Mouse (Mus musculus) kidney, adult 2 months (tissue): ENCODE measurements around the gene Washc1. TPM values are rescaled to one million over a fixed set of nuclear protein-coding genes. Genes with fewer than 3 reads are reported as not detected.

Experiments used
- DNase-seq: peaks from one replicate; pipeline ENCODE4 v3.0.0; 2021
- H3K27ac ChIP-seq: fragments of 200-500 bp; 2 replicates; pipeline ENCODE4 v1.5.1; 2012; ENCODE audit warnings: low read depth, low read length, control low read depth, inconsistent platforms; ENCODE audit not compliant: insufficient read depth
- H3K27me3 ChIP-seq: fragments of 200-500 bp; replicated peaks from 2 replicates; pipeline ENCODE4 v1.6.1; 2012; ENCODE audit warnings: mild to moderate bottlenecking, moderate library complexity, low read length, inconsistent platforms; ENCODE audit not compliant: control insufficient read depth, insufficient read depth
- H3K36me3 ChIP-seq: fragments of 200-500 bp; 2 replicates; pipeline ENCODE4 v1.6.1; 2012; ENCODE audit warnings: mild to moderate bottlenecking, moderate library complexity, low read length, inconsistent platforms; ENCODE audit not compliant: control insufficient read depth, insufficient read depth
- H3K4me1 ChIP-seq: fragments of 200-500 bp; 2 replicates; pipeline ENCODE4 v1.6.1; 2011; ENCODE audit warnings: low read length; ENCODE audit not compliant: control insufficient read depth, insufficient read depth
- H3K4me3 ChIP-seq: fragments of 200-500 bp; 2 replicates; pipeline ENCODE4 v1.5.1; 2011; ENCODE audit warnings: mild to moderate bottlenecking, low read depth, low read length, control low read depth; ENCODE audit not compliant: insufficient read depth
- CTCF ChIP-seq: fragments of 200-500 bp; conservative IDR thresholded peaks from 2 replicates; pipeline ENCODE4 v1.5.1; 2011; ENCODE audit warnings: low read depth, mild to moderate bottlenecking, control low read depth, low read length, moderate library complexity, mixed read lengths; ENCODE audit not compliant: insufficient read depth, insufficient read length
- POLR2A ChIP-seq: fragments of 200-500 bp; IDR thresholded peaks from one replicate; pipeline ENCODE4 v1.6.1; 2011; ENCODE audit warnings: low read depth, low read length, control low read depth
- WGBS: fragments of 180-500 bp; shearing (Covaris S2); methylation state at CpG from one replicate; pipeline ENCODE4 v1.1.7; 2018; 5-methylcytosine and 5-hydroxymethylcytosine counted together
- polyA plus RNA-seq: library from polyadenylated mRNA; depleted of rRNA; stranded (reverse); fragments of >200 nt; gene quantifications from 2 replicates; pipeline ENCODE4 v1.2.3, GENCODE M21; 2012

The Washc1 gene
- polyA plus RNA-seq, 1 experiment = 37.1 TPM

DNA sequence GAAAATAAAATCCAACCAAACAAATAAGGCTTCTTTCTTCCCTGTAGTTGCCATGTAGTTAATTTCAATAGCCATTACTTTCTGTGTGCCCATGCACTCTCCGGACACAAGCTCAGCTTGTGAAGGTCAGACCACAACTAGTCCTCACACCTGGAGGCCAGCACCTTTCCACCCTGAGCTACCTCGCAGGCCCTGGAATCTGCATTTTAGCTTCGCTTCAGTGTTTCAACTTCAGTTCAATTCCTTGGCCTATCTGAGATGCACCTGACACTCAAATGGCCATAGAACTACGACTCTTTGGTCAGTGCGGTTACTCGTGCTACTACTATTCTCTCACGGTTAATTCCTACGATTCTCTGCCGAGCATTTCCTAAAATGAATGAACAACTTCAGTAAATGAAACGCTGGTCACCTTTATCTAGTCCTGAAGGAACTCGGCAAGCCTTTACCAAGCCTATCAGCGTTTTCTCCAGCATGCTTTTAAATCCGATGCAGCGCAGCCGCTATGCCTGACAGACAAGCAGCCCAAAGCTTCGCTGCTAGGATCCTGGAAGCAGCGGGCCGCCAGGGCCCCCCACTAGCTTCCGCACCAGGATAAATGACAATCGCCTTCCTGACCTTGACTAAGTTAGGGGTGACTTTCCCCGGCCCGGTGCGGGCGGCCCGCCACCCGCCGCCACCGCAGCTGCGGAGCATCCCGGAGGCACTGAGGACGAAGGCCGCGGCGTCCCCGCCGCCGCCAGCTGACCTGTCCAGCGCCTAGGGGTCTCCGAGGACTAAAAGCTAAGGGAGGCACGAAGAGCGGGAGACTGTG lies 10.6 kb upstream of the Washc1 start:
- Histone ChIP-seq H3K27me3 (no peaks in the 10 kb centered on the region), H3K27ac (peak overlapping the region; percentile 97), H3K36me3 (no peaks in the 10 kb centered on the region), H3K4me3 (peak overlapping the region; percentile 90), H3K4me1 (peaks cover 8% of the 10 kb centered on the region; the same call in 1 of the 2 replicates)
- DNase-seq = peak; percentile 40
- under 1% methylated on average over 41 of the region's 41 CpGs for WGBS
- no peak for TF ChIP-seq POLR2A
- no peak for TF ChIP-seq CTCF

DNA sequence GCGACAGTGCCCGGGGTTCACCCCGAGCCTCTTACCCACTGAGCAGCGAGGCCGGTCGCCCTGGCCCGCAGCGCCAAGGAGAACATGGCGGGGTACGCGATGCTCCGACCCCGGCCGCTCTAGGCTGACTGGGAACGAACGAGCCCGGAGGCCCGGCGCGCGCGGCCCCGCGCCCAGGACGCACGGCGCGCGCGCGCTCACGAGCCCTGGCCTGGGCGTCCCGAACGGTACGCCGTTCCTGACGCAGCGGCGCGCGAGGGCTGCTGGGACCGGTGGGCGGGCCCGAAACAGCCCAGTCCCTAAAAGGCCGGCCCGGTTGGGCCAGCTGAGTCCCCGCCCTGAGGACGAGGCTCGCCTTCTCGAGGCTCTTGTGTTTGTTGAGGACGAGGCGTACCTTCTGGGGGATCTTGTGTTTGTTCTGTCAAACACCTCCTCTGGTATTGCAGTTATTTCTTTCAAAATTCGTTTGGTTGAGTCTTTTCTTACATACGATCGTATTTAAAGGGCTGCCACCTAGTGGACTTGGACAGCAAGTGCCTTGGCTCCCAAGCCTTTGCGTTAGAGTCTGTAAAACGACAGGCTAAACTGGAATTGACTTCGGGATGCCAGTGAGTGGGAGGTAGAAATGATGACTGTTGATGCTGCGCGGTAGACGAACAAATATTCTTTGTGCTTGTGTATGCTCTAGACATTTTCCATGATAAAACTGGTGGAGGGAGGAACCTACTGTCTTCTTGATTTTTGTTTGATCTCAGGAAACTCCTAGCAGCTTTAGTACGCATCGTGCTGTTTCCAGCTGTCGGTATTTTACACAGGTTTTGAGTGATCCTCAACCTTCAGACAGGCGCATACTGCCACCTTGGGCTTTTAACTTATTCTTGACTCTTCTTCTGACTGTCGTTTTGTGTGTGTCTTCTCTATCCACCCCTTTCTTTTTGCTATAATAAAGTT lies 9.7 kb upstream of the Washc1 start, which contains the start of gene Ndufv2:
Ndufv2 (minus strand) TSS at position 180 of the 951 bp plus-strand sequence.
- peak within 1 kb of the TSS; percentile 90 for H3K4me3 ChIP-seq
- DNase-seq = peak; percentile 96
- peak within 1 kb of the TSS; percentile 97 for H3K27ac ChIP-seq
- H3K27me3 ChIP-seq = no peaks in the 10 kb centered on the region
- WGBS = under 1% methylated on average over 67 of the region's 67 CpGs
- TF ChIP-seq POLR2A (peak; percentile 58), CTCF (peak; percentile 70)
- H3K4me1 ChIP-seq = peaks cover 8% of the 10 kb centered on the region; the same call in 1 of the 2 replicates
- H3K36me3 ChIP-seq = no peaks in the 10 kb centered on the region

GRCm38 (mm10) chr17:66104076-66104475 lies 7.3 kb upstream of the Washc1 start:
- 89% methylated on average over 7 of the region's 7 CpGs for WGBS
- DNase-seq = no peak
- no peak overlapping the region for H3K4me3 ChIP-seq
- peaks cover 8% of the 10 kb centered on the region; the same call in 1 of the 2 replicates for H3K4me1 ChIP-seq
- H3K27ac ChIP-seq = no peak overlapping the region
- no peaks in the 10 kb centered on the region for H3K36me3 ChIP-seq
- no peaks in the 10 kb centered on the region for H3K27me3 ChIP-seq
- TF ChIP-seq POLR2A (no peak), CTCF (no peak)

GRCm38 (mm10) chr17:66106601-66107267 lies 4.6 kb upstream of the Washc1 start:
- peak; percentile 74 for TF ChIP-seq CTCF
- TF ChIP-seq POLR2A = no peak
- Histone ChIP-seq H3K4me1 (no peaks in the 10 kb centered on the region; the same call in 1 of the 2 replicates), H3K27me3 (no peaks in the 10 kb centered on the region), H3K4me3 (no peak overlapping the region), H3K27ac (no peak overlapping the region), H3K36me3 (no peaks in the 10 kb centered on the region)
- DNase-seq = peak; percentile 68
- WGBS = 51% methylated on average over 10 of the region's 10 CpGs

DNA sequence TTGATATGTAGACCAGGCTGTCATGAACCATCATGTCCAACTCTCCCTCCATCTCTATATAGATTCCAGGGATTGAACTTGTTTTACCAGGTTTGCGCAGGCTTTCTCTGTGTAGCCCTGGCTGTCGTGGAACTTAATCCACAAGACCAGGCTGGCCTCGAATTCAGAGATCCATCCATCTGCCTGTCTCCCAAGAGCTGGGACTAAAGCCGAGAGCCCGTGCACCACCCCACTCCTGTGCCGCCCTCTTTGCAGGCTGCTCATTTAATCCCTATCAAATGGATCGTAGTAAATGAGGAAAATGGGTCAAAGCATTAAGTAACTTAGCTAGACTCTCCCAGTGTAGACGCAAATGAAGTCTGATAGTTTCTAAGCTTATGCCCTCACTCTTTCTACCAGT lies 3.9 kb upstream of the Washc1 start:
- WGBS = 72% methylated on average over 8 of the region's 8 CpGs
- Histone ChIP-seq H3K27me3 (no peaks in the 10 kb centered on the region), H3K27ac (no peak overlapping the region), H3K4me3 (no peak overlapping the region), H3K4me1 (peaks cover 2% of the 10 kb centered on the region; the same call in 1 of the 2 replicates), H3K36me3 (no peaks in the 10 kb centered on the region)
- no peak for TF ChIP-seq CTCF
- TF ChIP-seq POLR2A = no peak
- DNase-seq = no peak

DNA sequence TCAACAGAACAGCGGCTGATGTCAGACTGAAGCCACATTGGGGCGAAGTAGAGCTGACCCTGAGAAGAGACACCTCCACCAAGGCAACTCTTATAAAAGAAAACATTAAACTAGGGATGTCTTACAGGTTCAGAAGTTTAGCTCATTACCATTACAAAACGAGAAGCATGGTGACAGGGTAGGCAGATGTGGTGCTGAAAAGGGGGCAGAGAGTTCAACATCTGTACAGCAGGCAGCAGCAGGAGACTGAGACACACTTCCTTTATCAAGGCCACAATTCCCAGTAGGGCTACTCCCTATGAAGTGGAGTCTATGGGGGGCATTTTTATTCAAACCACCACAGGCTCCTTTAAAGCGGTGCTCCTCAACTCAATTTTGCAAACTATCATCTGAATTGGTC lies 3.1 kb upstream of the Washc1 start:
- WGBS = 82% methylated on average over 4 of the region's 4 CpGs
- TF ChIP-seq POLR2A (no peak), CTCF (no peak)
- peaks cover 2% of the 10 kb centered on the region; the same call in 1 of the 2 replicates for H3K4me1 ChIP-seq
- no peak overlapping the region for H3K27ac ChIP-seq
- no peak for DNase-seq
- no peak overlapping the region for H3K4me3 ChIP-seq
- H3K36me3 ChIP-seq = no peaks in the 10 kb centered on the region
- no peaks in the 10 kb centered on the region for H3K27me3 ChIP-seq

DNA sequence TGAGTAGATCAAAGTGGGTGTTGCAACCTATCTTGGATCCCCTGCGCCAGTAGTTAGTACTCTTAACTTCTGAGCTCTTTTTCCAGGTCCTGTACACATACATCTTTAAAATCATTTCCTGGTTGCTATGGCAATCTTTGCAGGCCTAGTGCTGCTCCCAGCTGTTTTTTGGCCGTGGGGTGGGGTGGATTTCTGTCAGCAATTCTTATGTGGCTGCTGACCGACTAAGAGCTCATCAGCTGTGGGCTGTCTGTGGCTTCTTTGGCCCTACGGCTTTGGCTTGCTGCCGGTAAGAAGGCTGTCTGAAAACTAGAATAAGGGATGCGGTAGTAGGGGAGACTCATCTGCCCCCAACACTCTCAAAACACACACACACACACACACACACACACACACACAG lies 599 bp upstream of the Washc1 start:
- no peak for DNase-seq
- Histone ChIP-seq H3K27me3 (no peaks in the 10 kb centered on the region), H3K27ac (no peak overlapping the region), H3K36me3 (no peaks in the 10 kb centered on the region), H3K4me1 (peaks cover 2% of the 10 kb centered on the region; the same call in 1 of the 2 replicates), H3K4me3 (peak overlapping the region; percentile 20; the same call in 1 of the 2 replicates)
- TF ChIP-seq POLR2A (no peak), CTCF (no peak)
- 15% methylated on average over 6 of the region's 6 CpGs for WGBS
